Mouse (Mus musculus) erythroblast, embryonic 14.5 days (primary cell): ENCODE data around the gene Foxg1. TPM values are rescaled to one million over a fixed set of nuclear protein-coding genes. Genes with fewer than 3 reads are reported as not detected.

Experiments
- H3K27me3 ChIP-seq: 2 replicates; pipeline ENCODE4 v1.6.1; 2012; ENCODE audit warnings: inconsistent platforms; ENCODE audit not compliant: control insufficient read depth
- H3K36me3 ChIP-seq: 2 replicates; pipeline ENCODE4 v1.6.1; 2012; ENCODE audit warnings: mild to moderate bottlenecking, inconsistent platforms; ENCODE audit not compliant: control insufficient read depth
- H3K4me1 ChIP-seq: 2 replicates; pipeline ENCODE4 v1.6.1; 2012; ENCODE audit warnings: inconsistent platforms; ENCODE audit not compliant: control insufficient read depth
- H3K4me3 ChIP-seq: replicated peaks from 2 replicates; pipeline ENCODE3; 2012; ENCODE audit warnings: moderate library complexity, mild to moderate bottlenecking, inconsistent platforms
- H3K9me3 ChIP-seq: 2 replicates; pipeline ENCODE4 v1.6.1; 2012; ENCODE audit warnings: low read length, inconsistent platforms, mixed read lengths; ENCODE audit not compliant: control insufficient read depth
- GATA1 ChIP-seq: IDR thresholded peaks from 2 replicates; pipeline ENCODE4 v1.6.1; 2012; ENCODE audit warnings: low read length, inconsistent platforms, mixed read lengths
- TAL1 ChIP-seq: IDR thresholded peaks from 3 replicates; pipeline ENCODE4 v1.6.1; 2012; ENCODE audit warnings: low read length, inconsistent platforms, mixed read lengths
- polyA plus RNA-seq: library from polyadenylated mRNA; stranded (reverse); fragments of >175 nt; gene quantifications from 2 replicates; pipeline ENCODE4 v1.2.3, GENCODE M21; 2012

The Foxg1 gene
- polyA plus RNA-seq, 1 experiment: 0.01 TPM

DNA sequence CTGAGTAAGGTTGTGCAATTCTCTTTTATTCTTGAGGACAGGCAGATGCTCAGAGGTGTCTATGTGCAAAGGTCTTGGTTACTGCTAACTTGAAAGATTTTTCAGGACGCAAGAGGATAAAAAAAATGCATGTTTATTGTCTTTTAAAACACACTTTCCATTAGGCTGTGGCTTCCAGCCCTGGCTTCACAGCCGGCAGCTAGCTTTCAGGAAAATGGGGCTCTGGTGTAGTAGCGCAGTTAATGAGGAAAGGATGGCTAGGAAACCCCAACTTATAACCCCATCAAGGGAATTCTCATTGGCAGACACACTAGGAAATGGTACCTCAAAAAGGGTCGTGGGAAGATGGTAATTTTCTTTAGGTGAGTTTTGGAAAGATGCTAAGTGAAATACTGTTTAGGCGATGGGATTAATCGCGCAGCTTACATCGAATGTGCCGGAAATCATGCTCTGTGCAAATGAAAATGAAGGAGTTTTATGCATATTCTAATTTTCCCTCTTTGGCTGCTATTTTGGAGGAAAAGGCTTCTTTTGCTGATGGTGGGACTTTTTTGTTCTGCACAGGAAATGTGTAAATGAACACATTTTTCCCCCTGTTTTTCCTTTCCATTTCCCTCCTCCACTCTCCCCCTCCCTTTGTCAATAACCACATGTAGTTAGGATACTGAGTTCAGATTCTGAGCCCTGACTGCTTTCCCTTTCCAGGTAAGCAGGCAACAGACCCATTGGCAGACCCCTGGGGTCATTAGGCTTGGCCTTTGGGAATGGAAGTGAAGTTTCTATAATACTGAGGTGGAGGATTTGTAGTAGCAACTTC lies 17.8 kb downstream of the Foxg1 start:
- TF ChIP-seq TAL1 (no peak), GATA1 (no peak)
- peaks cover 49% of the 10 kb centered on the region for H3K27me3 ChIP-seq
- H3K4me1 ChIP-seq: no peaks in the 10 kb centered on the region
- no peak overlapping the region for H3K4me3 ChIP-seq
- no peaks in the 10 kb centered on the region for H3K36me3 ChIP-seq
- no peaks in the 10 kb centered on the region for H3K9me3 ChIP-seq

DNA sequence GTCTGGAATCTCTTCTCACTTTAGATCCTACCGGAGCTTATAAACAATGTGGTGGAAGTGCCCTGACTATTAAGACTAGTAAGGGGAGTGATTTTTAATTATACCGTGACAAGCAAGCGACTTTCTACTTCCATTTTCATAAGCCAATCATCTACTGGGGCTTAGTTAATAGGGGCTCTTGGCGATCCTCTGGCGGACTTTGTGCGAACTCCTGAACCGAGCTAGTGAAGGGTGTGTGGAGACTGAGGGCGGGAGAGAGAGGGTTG lies 18.3 kb downstream of the Foxg1 start:
- H3K4me3 ChIP-seq: no peak overlapping the region
- H3K27me3 ChIP-seq: peaks cover 47% of the 10 kb centered on the region

GRCm38 (mm10) chr12:49401119-49401795 lies 18.8 kb downstream of the Foxg1 start:
- peaks cover 44% of the 10 kb centered on the region for H3K27me3 ChIP-seq
- H3K9me3 ChIP-seq: no peaks in the 10 kb centered on the region
- H3K36me3 ChIP-seq: no peaks in the 10 kb centered on the region
- TF ChIP-seq TAL1: no peak
- no peak overlapping the region for H3K4me3 ChIP-seq
- no peaks in the 10 kb centered on the region for H3K4me1 ChIP-seq

More for the DNA sequence above, 18.3 kb downstream of the Foxg1 start:
- TF ChIP-seq TAL1 (no peak), GATA1 (no peak)
- Histone ChIP-seq H3K36me3 (no peaks in the 10 kb centered on the region), H3K4me1 (no peaks in the 10 kb centered on the region), H3K9me3 (no peaks in the 10 kb centered on the region)

GRCm38 (mm10) chr12:49401796-49402130 lies 19.3 kb downstream of the Foxg1 start:
- no peaks in the 10 kb centered on the region for H3K36me3 ChIP-seq
- no peak for TF ChIP-seq TAL1
- no peak for TF ChIP-seq GATA1
- H3K9me3 ChIP-seq: no peaks in the 10 kb centered on the region
- H3K4me1 ChIP-seq: no peaks in the 10 kb centered on the region
- H3K27me3 ChIP-seq: peaks cover 44% of the 10 kb centered on the region
- H3K4me3 ChIP-seq: no peak overlapping the region

DNA sequence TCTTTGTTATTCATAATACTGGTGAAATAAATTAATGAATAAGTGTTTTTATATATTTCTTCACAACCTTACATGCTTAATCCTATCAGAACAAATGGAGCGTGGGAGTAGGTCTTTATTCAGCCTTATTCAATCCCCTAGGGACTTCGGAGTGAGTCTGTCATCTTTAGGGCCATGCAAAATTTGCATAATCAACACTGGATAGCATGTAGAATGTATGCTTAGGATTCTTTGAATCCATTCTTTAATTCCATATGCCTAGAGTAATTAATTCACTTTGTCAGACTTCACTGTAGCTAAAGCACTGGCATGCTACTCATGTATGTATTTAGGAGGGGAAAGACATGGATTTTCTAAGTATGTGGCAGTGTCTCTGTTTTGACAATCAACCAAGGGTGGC lies 27.4 kb downstream of the Foxg1 start:
- Histone ChIP-seq H3K4me3 (no peak overlapping the region), H3K36me3 (no peaks in the 10 kb centered on the region), H3K27me3 (no peaks in the 10 kb centered on the region), H3K9me3 (no peaks in the 10 kb centered on the region), H3K4me1 (no peaks in the 10 kb centered on the region)
- TF ChIP-seq TAL1: no peak
- TF ChIP-seq GATA1: no peak

DNA sequence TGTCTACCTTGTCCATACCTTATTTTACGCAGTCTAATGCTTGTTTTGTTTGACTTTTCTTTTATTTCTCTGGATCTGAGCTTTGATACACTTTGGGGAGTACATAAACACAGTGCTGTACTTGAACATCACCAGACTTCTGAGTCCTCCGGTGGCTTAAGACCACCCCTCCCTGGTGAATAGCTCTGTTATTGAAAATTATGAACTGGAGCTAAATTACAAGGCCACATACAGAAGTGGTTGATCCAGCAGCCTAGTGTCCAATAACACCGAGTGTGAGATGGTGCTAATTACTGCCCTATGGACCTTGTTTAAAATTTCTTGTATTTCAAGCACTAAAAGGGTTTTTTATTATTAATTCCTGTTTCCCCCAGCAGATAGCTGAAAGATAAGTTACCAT lies 35.5 kb downstream of the Foxg1 start:
- no peaks in the 10 kb centered on the region for H3K9me3 ChIP-seq
- H3K36me3 ChIP-seq: no peaks in the 10 kb centered on the region
- TF ChIP-seq TAL1 (no peak), GATA1 (no peak)
- H3K4me1 ChIP-seq: no peaks in the 10 kb centered on the region
- H3K27me3 ChIP-seq: no peaks in the 10 kb centered on the region
- H3K4me3 ChIP-seq: no peak overlapping the region

Other genes with a start within 250 kb of the Foxg1 start
- not detected in 2 replicates for gene Gm43517, start 2.5 kb downstream of the Foxg1 start, polyA plus RNA-seq